Mouse (Mus musculus): ENCODE measurements around the gene B3gnt4. TPM values are rescaled to one million over a fixed set of nuclear protein-coding genes. Genes with fewer than 3 reads are reported as not detected.

The B3gnt4 gene
- total RNA-seq, 2 experiments from 2014 or later, result not detected

- peak; percentile 3 for DNase-seq
Observed at GRCm38 (mm10) chr5:123525916-123526495, 15.7 kb downstream of the B3gnt4 start.

- peak; percentile 1 for DNase-seq
Observed at GRCm38 (mm10) chr5:123528641-123529040, 18.4 kb downstream of the B3gnt4 start.

GRCm38 (mm10) chr5:123530056-123530455, 19.8 kb downstream of the B3gnt4 start:
- peak; percentile 2 for DNase-seq

- no peak for DNase-seq
Observed at GRCm38 (mm10) chr5:123533801-123534200, 23.5 kb downstream of the B3gnt4 start.

- no peak for DNase-seq
Observed at GRCm38 (mm10) chr5:123555693-123556092, 45.4 kb downstream of the B3gnt4 start.

- peak; percentile 75 for DNase-seq
Observed at GRCm38 (mm10) chr5:123556451-123556850, 46.2 kb downstream of the B3gnt4 start.

- no peak for DNase-seq
Observed at GRCm38 (mm10) chr5:123559588-123559987, 49.3 kb downstream of the B3gnt4 start.

- no peak for DNase-seq
Observed at GRCm38 (mm10) chr5:123561128-123561527, 50.9 kb downstream of the B3gnt4 start.

Small RNAs within 50 kb of the gene (microRNA-seq; reads per million reads assigned to microRNA genes)
- 0.69 to 1.0 reads per million in 2 experiments for gene Mir7647

Other genes starting within 250 kb of the B3gnt4 start
- gene Bcl7a, start 166.6 kb upstream of the B3gnt4 start, total RNA-seq (2021), result 10 to 100 TPM; 14.1 to 14.8 TPM
- gene Mlxip, start 115.7 kb upstream of the B3gnt4 start, total RNA-seq (2021), result 10 to 100 TPM; 19.2 to 21.0 TPM
- gene Lrrc43, start 21.2 kb upstream of the B3gnt4 start, total RNA-seq (2021), result not detected
- gene Il31, start 21.0 kb upstream of the B3gnt4 start, total RNA-seq (2021), result not detected
- gene Diablo, start 13.7 kb downstream of the B3gnt4 start, total RNA-seq (2021), result 10 to 100 TPM; 51.9 to 58.1 TPM
- gene Gm49027, start 15.0 kb downstream of the B3gnt4 start, total RNA-seq (2021), result under 1 TPM; 0.21 to 0.52 TPM
- gene Vps33a, start 62.6 kb downstream of the B3gnt4 start, total RNA-seq (2021), result 10 to 100 TPM; 25.6 to 29.8 TPM
- 100 to 1,000 TPM; 108 to 117 TPM for gene Clip1, start 174.2 kb downstream of the B3gnt4 start, total RNA-seq (2021)
- 10 to 100 TPM; 53.1 to 57.6 TPM for gene Zcchc8, start 210.6 kb downstream of the B3gnt4 start, total RNA-seq (2021)
- gene Rsrc2, start 239.0 kb downstream of the B3gnt4 start, total RNA-seq (2021), result 10 to 100 TPM; 56.1 to 58.7 TPM
- gene Kntc1, start 239.3 kb downstream of the B3gnt4 start, total RNA-seq (2021), result 10 to 100 TPM; 26.0 to 29.4 TPM